Mouse (Mus musculus) thymus, adult 2 months (tissue): Measurements from ENCODE around the gene Tmem52. TPM values are rescaled to one million over a fixed set of nuclear protein-coding genes. Genes with fewer than 3 reads are reported as not detected.

Experiments
- DNase-seq: peaks from one replicate; pipeline ENCODE4 v3.0.0; 2021
- H3K27ac ChIP-seq: fragments of 200-500 bp; 2 replicates; pipeline ENCODE4 v1.5.1; 2012; ENCODE audit warnings: low read length, control low read depth; ENCODE audit not compliant: control insufficient read depth, insufficient read depth
- H3K27me3 ChIP-seq: fragments of 200-500 bp; 2 replicates; pipeline ENCODE4 v1.6.1; 2012; ENCODE audit warnings: mild to moderate bottlenecking, low read length, moderate library complexity, mixed read lengths; ENCODE audit not compliant: control insufficient read depth, insufficient read depth
- H3K36me3 ChIP-seq: fragments of 200-500 bp; 2 replicates; pipeline ENCODE4 v1.6.1; 2012; ENCODE audit warnings: mild to moderate bottlenecking, low read length, moderate library complexity; ENCODE audit not compliant: control insufficient read depth, insufficient read depth
- H3K4me1 ChIP-seq: fragments of 200-500 bp; replicated peaks from 2 replicates; pipeline ENCODE4 v1.6.1; 2012; ENCODE audit warnings: low read length; ENCODE audit not compliant: control insufficient read depth, insufficient read depth
- H3K4me3 ChIP-seq: fragments of 200-500 bp; 2 replicates; pipeline ENCODE4 v1.5.1; 2012; ENCODE audit warnings: mild to moderate bottlenecking, low read length, control low read depth, moderate library complexity; ENCODE audit not compliant: control insufficient read depth, insufficient read depth
- CTCF ChIP-seq: fragments of 200-500 bp; IDR thresholded peaks from 2 replicates; pipeline ENCODE4 v1.5.1; 2012; ENCODE audit warnings: mild to moderate bottlenecking, control low read depth, low read length, moderate library complexity, borderline replicate concordance; ENCODE audit not compliant: control insufficient read depth, poor library complexity, insufficient read depth; ENCODE audit errors: extremely low read depth
- POLR2A ChIP-seq: fragments of 200-500 bp; IDR thresholded peaks from 2 replicates; pipeline ENCODE4 v1.6.1; 2012; ENCODE audit warnings: mild to moderate bottlenecking, low read length, control low read depth, moderate library complexity; ENCODE audit not compliant: control insufficient read depth, poor library complexity, insufficient read depth; ENCODE audit errors: extremely low read depth
- WGBS: fragments of 180-500 bp; shearing (Covaris S2); methylation state at CpG from one replicate; pipeline ENCODE4 v1.1.7; 2018; 5-methylcytosine and 5-hydroxymethylcytosine counted together
- polyA plus RNA-seq: library from polyadenylated mRNA; depleted of rRNA; stranded (reverse); fragments of >200 nt; gene quantifications from 2 replicates; pipeline ENCODE4 v1.2.3, GENCODE M21; 2012

Tmem52 gene
- polyA plus RNA-seq, 1 experiment, result 2.1 TPM

GRCm38 (mm10) chr4:155429202-155429601, 39.7 kb upstream of the Tmem52 start:
- Histone ChIP-seq H3K4me3 (no peak overlapping the region), H3K27ac (no peak overlapping the region), H3K36me3 (no peaks in the 10 kb centered on the region), H3K27me3 (no peaks in the 10 kb centered on the region), H3K4me1 (peaks cover 12% of the 10 kb centered on the region)
- WGBS, result 89% methylated on average over 3 of the region's 3 CpGs
- TF ChIP-seq POLR2A, result no peak
- no peak for TF ChIP-seq CTCF
- DNase-seq, result no peak

- H3K4me3 ChIP-seq, result no peak overlapping the region
- 91% methylated on average over 6 of the region's 6 CpGs for WGBS
- DNase-seq, result no peak
- H3K27ac ChIP-seq, result no peak overlapping the region
- no peak for TF ChIP-seq POLR2A
- TF ChIP-seq CTCF, result no peak
- no peaks in the 10 kb centered on the region for H3K36me3 ChIP-seq
- peaks cover 3% of the 10 kb centered on the region; the same call in 1 of the 2 replicates for H3K4me1 ChIP-seq
- H3K27me3 ChIP-seq, result no peaks in the 10 kb centered on the region
Observed at GRCm38 (mm10) chr4:155432358-155432757, 36.6 kb upstream of the Tmem52 start.

GRCm38 (mm10) chr4:155433993-155434392, 34.9 kb upstream of the Tmem52 start:
- WGBS, result 88% methylated on average over 5 of the region's 5 CpGs
- TF ChIP-seq POLR2A (no peak), CTCF (no peak)
- no peaks in the 10 kb centered on the region for H3K27me3 ChIP-seq

GRCm38 (mm10) chr4:155442808-155443207, 26.1 kb upstream of the Tmem52 start:
- H3K4me3 ChIP-seq, result no peak overlapping the region
- H3K4me1 ChIP-seq, result no peaks in the 10 kb centered on the region
- no peaks in the 10 kb centered on the region for H3K27me3 ChIP-seq
- 73% methylated on average over 3 of the region's 3 CpGs for whole genome bisulfite sequencing
- H3K27ac ChIP-seq, result no peak overlapping the region
- TF ChIP-seq CTCF (no peak), POLR2A (no peak)
- DNase-seq, result no peak
- no peaks in the 10 kb centered on the region for H3K36me3 ChIP-seq

More at GRCm38 (mm10) chr4:155433993-155434392, 34.9 kb upstream of the Tmem52 start:
- Histone ChIP-seq H3K36me3 (no peaks in the 10 kb centered on the region), H3K27ac (no peak overlapping the region), H3K4me3 (no peak overlapping the region), H3K4me1 (peaks cover 2% of the 10 kb centered on the region; the same call in 1 of the 2 replicates)
- no peak for DNase-seq

GRCm38 (mm10) chr4:155451597-155451996, 17.3 kb upstream of the Tmem52 start:
- 77% methylated on average over 10 of the region's 10 CpGs for WGBS
- Histone ChIP-seq H3K27ac (no peak overlapping the region), H3K4me3 (no peak overlapping the region), H3K27me3 (no peaks in the 10 kb centered on the region), H3K4me1 (no peaks in the 10 kb centered on the region), H3K36me3 (no peaks in the 10 kb centered on the region)
- TF ChIP-seq CTCF, result no peak
- TF ChIP-seq POLR2A, result no peak
- DNase-seq, result no peak

GRCm38 (mm10) chr4:155458575-155458974, 10.3 kb upstream of the Tmem52 start:
- Histone ChIP-seq H3K4me3 (no peak overlapping the region), H3K4me1 (peaks cover 2% of the 10 kb centered on the region; the same call in 1 of the 2 replicates), H3K27me3 (no peaks in the 10 kb centered on the region), H3K27ac (no peak overlapping the region), H3K36me3 (no peaks in the 10 kb centered on the region)
- DNase-seq, result no peak
- no peak for TF ChIP-seq CTCF
- no peak for TF ChIP-seq POLR2A
- WGBS, result 86% methylated on average over 5 of the region's 5 CpGs

- 85% methylated on average over 13 of the region's 13 CpGs for WGBS
- Histone ChIP-seq H3K36me3 (no peaks in the 10 kb centered on the region), H3K27ac (no peak overlapping the region), H3K27me3 (no peaks in the 10 kb centered on the region), H3K4me1 (peaks cover 2% of the 10 kb centered on the region; the same call in 1 of the 2 replicates), H3K4me3 (no peak overlapping the region)
- no peak for TF ChIP-seq CTCF
- no peak for TF ChIP-seq POLR2A
- no peak for DNase-seq
Observed at GRCm38 (mm10) chr4:155463050-155463449, 5.9 kb upstream of the Tmem52 start.
